Mouse (Mus musculus): ENCODE measurements around the gene Fam131b. TPM values are rescaled to one million over a fixed set of nuclear protein-coding genes. Genes with fewer than 3 reads are reported as not detected.

Fam131b gene
- total RNA-seq, 2 experiments from 2014 or later, result 80.2 to 82.8 TPM

GRCm38 (mm10) chr6:42330216-42330615 is 5.8 kb upstream of the Fam131b start:
- DNase-seq (ENCODE audit: low spot score in 2 of 2), result no peak

- DNase-seq (ENCODE audit: low spot score in 2 of 2), result no peak
These were observed 4.3 kb upstream of the Fam131b start for GRCm38 (mm10) chr6:42328757-42329156.

- no peak for DNase-seq (ENCODE audit: low spot score in 2 of 2)
These were observed 2.1 kb upstream of the Fam131b start for GRCm38 (mm10) chr6:42326509-42326908.

DNA sequence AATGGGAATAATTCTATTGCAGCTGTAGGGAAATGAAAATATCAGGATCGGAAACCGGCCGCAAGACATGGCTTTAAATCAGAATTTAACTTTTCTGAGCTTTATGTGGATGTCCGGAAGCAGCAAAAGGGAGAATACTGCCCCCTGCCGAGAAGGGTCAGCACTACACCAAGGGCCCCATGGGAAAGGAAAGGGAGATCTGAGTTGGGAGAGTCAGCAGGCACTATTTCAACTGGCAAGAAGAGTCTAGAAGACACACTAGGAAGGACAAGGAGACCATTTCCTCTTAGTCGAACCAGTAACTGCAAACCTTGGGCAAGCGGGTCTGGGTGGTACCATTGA is 796 bp upstream of the Fam131b start:
- peak; percentile 83 to 92 for DNase-seq (ENCODE audit: low spot score in 2 of 2)

DNA sequence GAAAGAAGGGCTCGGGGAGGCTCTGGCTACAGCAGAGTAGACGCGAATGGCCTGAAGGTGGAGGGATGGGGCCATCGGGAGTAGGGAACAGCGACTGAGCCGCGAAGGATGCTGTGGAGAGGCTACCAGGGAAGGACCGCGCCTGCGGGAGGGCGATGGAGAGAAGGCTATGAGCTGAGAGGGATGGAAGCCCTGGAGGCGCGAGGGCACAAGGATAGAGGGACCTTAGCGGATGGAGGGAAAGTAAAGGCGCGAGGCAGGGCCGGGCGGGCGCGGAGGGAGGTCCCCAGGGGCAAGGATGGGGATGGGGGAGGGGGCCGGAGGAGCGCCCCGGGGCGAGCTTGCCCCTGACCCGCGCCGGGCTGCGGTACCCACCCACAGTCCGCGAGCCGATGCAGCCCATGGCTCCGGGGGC is 369 bp downstream of the Fam131b start:
- DNase-seq (ENCODE audit: low spot score in 2 of 2), result peak; percentile 26 to 48

DNA sequence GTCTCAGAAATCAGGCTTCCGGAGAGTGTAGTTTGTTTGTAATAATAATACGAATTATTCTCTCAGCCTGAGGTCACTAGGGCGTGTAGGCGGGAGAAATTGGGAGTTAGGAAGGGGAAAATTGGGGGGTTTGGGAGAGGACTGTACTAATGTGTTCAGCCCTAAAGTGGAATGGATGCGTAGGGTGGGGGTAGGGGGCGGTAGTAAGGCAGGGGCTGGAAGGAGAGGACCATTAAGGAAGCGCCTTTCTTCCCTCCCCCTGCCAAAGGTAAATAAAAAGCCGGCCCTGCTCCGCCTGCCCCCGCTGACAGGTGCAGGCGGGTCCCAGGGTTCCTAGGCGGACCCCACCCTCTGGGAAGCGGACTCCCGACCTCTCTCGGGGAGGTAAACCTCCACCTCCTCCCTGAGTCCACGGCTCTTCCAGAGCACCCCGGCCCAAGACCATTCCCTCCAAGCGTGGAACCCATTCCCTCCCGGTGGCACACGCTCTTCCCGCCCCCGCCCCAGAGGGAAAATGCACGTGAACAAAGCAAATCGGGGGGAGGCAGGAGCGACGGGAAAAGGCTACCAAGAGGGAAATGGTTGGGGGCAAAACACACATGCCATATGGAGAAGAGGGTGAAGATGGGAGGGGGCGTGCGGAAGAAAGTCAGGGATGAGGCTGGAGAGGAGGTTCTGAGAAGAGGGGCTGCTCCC is 924 bp downstream of the Fam131b start:
- DNase-seq (ENCODE audit: low spot score in 2 of 2), result no peak

DNA sequence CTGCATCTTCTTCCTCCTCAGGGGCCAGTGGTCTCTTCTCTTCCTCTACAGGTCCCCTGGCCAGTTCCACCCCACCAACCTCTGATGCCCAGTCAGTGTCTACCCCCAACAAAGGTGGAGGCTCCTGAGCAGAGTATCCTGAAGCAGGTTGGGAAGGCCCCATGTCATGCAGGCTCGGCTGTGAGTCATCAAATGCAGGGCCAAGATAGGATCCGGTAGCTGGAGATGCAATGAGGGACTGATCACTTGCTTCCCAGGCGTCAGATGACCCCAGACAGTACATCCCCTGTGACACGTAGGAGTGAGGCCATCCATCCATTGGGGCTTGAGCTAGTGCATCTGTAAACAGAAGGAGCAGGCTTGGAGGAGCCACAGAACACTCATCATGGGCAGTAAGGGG is 6.2 kb downstream of the Fam131b start:
- no peak for DNase-seq (ENCODE audit: low spot score in 2 of 2)

DNA sequence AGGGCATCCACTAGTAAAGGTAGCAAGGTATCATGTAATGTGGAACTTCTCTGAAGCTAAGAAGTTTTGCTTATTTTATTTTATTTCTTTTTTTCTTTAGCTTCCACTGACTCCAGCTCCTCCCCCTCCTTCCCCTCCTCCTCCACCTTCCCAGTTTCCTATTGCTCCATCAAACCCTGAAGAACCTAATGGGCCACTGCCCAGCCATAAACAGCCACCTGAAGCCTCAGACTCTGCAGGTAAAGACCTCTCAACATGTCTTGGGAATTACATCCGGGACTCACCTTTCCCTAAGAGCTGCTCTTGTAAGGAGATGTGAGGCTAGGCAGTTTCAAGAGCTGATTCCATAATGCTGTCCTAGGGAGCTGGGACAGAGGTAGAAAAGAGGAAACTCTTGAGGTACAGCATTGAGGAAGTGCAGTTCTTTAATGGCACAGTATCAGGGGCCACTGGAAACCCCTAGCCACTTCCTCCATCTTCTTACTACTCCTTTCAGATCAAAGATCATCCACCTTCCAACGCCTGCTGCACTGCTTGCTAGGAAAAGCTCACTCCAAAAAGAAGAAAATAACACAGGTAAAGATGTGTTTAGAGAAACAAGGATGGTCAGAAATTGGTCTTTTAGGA is 13.9 kb downstream of the Fam131b start:
- DNase-seq (ENCODE audit: low spot score in 2 of 2), result no peak

GRCm38 (mm10) chr6:42309816-42310378 is 14.5 kb downstream of the Fam131b start:
- no peak for DNase-seq (ENCODE audit: low spot score in 2 of 2)

GRCm38 (mm10) chr6:42299362-42299761 is 25.1 kb downstream of the Fam131b start:
- DNase-seq (ENCODE audit: low spot score in 2 of 2), result no peak

GRCm38 (mm10) chr6:42295549-42296094 is 28.8 kb downstream of the Fam131b start:
- no peak for DNase-seq (ENCODE audit: low spot score in 2 of 2)

DNA sequence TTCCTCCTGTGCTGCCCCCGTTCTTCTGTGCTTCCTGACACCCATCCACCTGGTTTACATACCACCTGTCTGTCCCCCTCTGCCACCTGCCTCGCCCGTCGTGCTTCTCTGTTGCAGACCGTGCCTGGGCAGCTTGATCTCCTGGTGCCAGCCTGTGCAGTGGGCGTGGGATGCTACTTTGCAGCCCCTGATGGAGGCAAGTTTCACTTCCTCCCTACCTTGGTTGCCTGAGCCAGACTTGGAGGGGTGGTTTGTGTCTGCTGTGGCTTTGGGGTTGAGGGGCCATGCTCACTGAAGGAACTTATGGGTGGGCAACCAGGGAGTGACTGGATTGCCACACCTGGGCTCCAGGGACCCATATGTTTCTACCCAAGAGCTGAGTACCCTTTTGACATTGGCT is 31.1 kb downstream of the Fam131b start:
- no peak for DNase-seq (ENCODE audit: low spot score in 2 of 2)

- no peak for DNase-seq (ENCODE audit: low spot score in 2 of 2)
These were observed 36.9 kb downstream of the Fam131b start for GRCm38 (mm10) chr6:42287562-42287961.

DNA sequence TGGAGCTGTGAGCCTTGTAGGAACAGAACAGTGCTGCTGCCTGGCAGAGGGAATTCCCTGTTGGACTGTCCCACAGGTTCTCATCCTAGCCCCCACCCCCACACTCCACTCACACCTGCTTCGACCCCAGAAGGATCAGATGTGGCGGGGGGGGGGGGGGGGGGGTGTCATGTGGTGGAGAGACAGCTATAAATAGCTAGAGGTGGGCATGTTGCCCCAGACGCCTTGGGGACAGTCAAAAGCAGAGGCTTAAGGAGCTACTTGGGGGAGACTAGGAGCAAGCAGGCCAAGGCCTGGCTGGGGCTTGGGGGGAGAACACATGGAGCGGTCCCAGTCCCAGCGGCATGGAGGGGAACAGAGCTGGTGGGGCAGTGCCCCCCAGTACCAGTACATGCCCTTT is 38.0 kb downstream of the Fam131b start, which contains the start of gene Clcn1:
Clcn1 (plus strand) TSS at position 238 of the 400 bp plus-strand sequence.
- DNase-seq (ENCODE audit: low spot score in 2 of 2), result no peak

GRCm38 (mm10) chr6:42282865-42283528 is 41.4 kb downstream of the Fam131b start:
- no peak for DNase-seq (ENCODE audit: low spot score in 2 of 2)

DNA sequence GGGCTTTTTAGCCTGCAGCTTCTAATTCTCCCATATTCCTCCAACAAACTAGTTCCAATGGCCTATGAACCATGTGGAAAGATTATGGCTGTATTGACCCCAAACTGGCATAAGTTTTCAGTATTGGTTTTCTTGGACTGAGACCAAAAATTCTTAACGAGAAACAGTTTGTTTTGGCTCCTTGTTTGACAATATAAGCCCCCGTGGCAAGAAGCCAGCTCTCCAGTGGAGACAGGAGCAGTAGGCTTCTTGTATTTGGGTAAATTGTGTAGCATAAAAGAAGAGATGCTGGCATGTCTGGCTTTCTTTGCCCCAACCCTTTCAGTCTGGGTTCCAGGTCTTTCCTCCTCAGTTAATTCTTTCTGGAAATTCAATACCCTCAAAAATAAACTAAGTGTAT is 48.3 kb downstream of the Fam131b start:
- DNase-seq (ENCODE audit: low spot score in 2 of 2), result no peak

- no peak for DNase-seq (ENCODE audit: low spot score in 2 of 2)
These were observed 53.6 kb downstream of the Fam131b start for GRCm38 (mm10) chr6:42270817-42271216.

DNA sequence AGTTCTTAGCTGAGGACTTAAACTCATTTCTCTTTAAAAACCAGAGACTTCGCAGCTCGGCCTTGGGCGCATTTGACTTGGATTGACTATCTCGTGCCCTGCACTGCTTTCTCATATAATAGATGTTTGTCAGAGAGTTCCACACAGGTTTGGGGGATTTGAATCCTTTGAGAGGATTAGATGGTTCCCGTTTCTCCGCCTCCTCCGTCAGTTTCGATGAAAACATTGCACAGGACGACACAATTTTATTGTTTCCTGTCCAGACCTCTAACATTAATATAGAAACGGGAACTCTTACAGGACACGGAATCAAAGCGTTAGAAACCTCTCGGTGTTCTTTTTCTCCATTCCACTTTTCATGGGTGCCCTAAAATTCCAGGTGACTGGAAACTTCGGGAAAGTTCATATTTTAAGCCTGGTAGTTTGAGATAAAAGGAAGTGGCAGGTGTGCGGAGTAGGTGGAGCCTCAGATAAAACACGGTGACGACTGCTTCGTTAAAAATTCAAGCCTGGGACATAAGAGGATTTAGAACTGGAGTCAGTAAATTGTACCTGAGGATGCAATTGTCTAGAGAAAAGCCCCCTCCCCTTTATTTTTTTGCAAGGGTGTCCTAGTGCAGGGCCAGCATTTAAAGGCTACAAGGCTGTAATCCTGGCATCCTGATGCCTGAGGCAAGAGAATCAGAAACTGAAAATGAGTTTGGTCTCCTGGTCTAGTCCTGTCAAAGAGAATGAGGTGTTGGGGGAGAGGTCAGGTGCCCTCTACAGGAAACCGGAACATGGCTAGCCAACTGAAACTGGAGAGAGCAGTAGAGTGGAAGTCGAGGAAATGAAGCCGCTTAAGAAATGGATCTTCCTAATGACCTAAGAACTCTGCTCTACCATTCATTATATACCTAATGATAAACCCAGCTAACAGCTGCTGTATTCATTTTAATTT is 58.8 kb downstream of the Fam131b start:
- peak in 1 of 2 experiments; percentile 11 for DNase-seq (ENCODE audit: low spot score in 2 of 2)
